Mouse (Mus musculus): ENCODE results near the gene 4933402J07Rik. TPM values are rescaled to one million over a fixed set of nuclear protein-coding genes. Genes with fewer than 3 reads are reported as not detected.

Gene 4933402J07Rik
- polyA plus RNA-seq, 1 experiment: not detected

- no peaks in the 10 kb centered on the region for H3K36me3 ChIP-seq (ENCODE audit: control insufficient read depth, insufficient read depth, low read length)
- H3K4me3 ChIP-seq (ENCODE audit: insufficient read depth, low read depth, low read length): no peak overlapping the region; the same call in 1 of the 2 replicates
These were observed 7.2 kb downstream of the 4933402J07Rik start for GRCm38 (mm10) chr8:87570880-87571279.

DNA sequence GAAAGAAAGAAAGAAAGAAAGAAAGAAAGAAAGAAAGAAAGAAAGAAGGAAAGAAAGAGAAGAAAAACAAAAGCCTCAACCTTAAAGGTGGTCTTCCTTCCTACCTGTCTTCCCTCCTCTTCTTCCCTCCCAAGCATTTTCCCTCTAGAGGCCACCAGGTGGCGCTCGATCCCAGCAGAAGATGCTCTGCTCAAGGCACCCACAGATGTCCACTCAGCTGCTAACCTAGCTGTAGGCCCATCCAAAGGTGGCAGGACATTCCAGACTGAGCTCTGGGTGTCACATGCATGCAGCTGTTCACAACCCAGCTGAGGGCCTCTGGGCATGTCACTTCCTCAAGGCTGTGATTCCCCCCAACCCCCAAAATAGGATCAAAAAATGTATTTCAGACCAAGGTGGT is 30.6 kb downstream of the 4933402J07Rik start:
- Histone ChIP-seq H3K27me3 (replicated peaks; ENCODE audit: control insufficient read depth, insufficient read depth, low read length) (no peaks in the 10 kb centered on the region), H3K27ac (ENCODE audit: insufficient read depth, low read depth, low read length) (no peak overlapping the region), H3K36me3 (ENCODE audit: control insufficient read depth, insufficient read depth, low read length) (no peaks in the 10 kb centered on the region), H3K4me3 (ENCODE audit: insufficient read depth, low read depth, low read length) (no peak overlapping the region), H3K4me1 (ENCODE audit: control insufficient read depth, insufficient read depth, low read length) (no peaks in the 10 kb centered on the region)
- TF ChIP-seq POLR2A (IDR thresholded peaks at IDR 0.05; ENCODE audit: low read depth, low read length): no peak
- peak; percentile 78 for TF ChIP-seq CTCF (conservative IDR thresholded peaks at IDR 0.05; ENCODE audit: insufficient read depth, insufficient read length, low read depth, low read length)
- 0% methylated on average over 2 of the region's 2 CpGs for WGBS
- peak; percentile 56 for DNase-seq

More at GRCm38 (mm10) chr8:87570880-87571279, 7.2 kb downstream of the 4933402J07Rik start:
- Histone ChIP-seq H3K4me1 (ENCODE audit: control insufficient read depth, insufficient read depth, low read length) (no peaks in the 10 kb centered on the region), H3K27me3 (replicated peaks; ENCODE audit: control insufficient read depth, insufficient read depth, low read length) (no peaks in the 10 kb centered on the region), H3K27ac (ENCODE audit: insufficient read depth, low read depth, low read length) (no peak overlapping the region)
- 7% methylated on average over 7 of the region's 7 CpGs for WGBS
- TF ChIP-seq POLR2A (IDR thresholded peaks at IDR 0.05; ENCODE audit: low read depth, low read length): no peak
- no peak for DNase-seq

- DNase-seq: no peak
- Histone ChIP-seq H3K4me1 (ENCODE audit: control insufficient read depth, insufficient read depth, low read length) (no peaks in the 10 kb centered on the region), H3K4me3 (ENCODE audit: insufficient read depth, low read depth, low read length) (no peak overlapping the region), H3K27me3 (replicated peaks; ENCODE audit: control insufficient read depth, insufficient read depth, low read length) (no peaks in the 10 kb centered on the region), H3K36me3 (ENCODE audit: control insufficient read depth, insufficient read depth, low read length) (no peaks in the 10 kb centered on the region), H3K27ac (ENCODE audit: insufficient read depth, low read depth, low read length) (no peak overlapping the region)
- WGBS: 76% methylated on average over 2 of the region's 2 CpGs
- no peak for TF ChIP-seq POLR2A (IDR thresholded peaks at IDR 0.05; ENCODE audit: low read depth, low read length)
- TF ChIP-seq CTCF (conservative IDR thresholded peaks at IDR 0.05; ENCODE audit: insufficient read depth, insufficient read length, low read depth, low read length): no peak
These were observed 39.1 kb downstream of the 4933402J07Rik start for GRCm38 (mm10) chr8:87602731-87603130.

- Histone ChIP-seq H3K36me3 (ENCODE audit: control insufficient read depth, insufficient read depth, low read length) (no peaks in the 10 kb centered on the region), H3K4me3 (ENCODE audit: insufficient read depth, low read depth, low read length) (no peak overlapping the region), H3K4me1 (ENCODE audit: control insufficient read depth, insufficient read depth, low read length) (no peaks in the 10 kb centered on the region), H3K27me3 (replicated peaks; ENCODE audit: control insufficient read depth, insufficient read depth, low read length) (no peaks in the 10 kb centered on the region), H3K27ac (ENCODE audit: insufficient read depth, low read depth, low read length) (no peak overlapping the region)
- no peak for DNase-seq
- WGBS: 60% methylated on average over 7 of the region's 7 CpGs
- no peak for TF ChIP-seq CTCF (conservative IDR thresholded peaks at IDR 0.05; ENCODE audit: insufficient read depth, insufficient read length, low read depth, low read length)
- no peak for TF ChIP-seq POLR2A (IDR thresholded peaks at IDR 0.05; ENCODE audit: low read depth, low read length)
These were observed 45.5 kb downstream of the 4933402J07Rik start for GRCm38 (mm10) chr8:87609110-87609509.

GRCm38 (mm10) chr8:87609651-87610192 is 46.1 kb downstream of the 4933402J07Rik start:
- no peaks in the 10 kb centered on the region for H3K4me1 ChIP-seq (ENCODE audit: control insufficient read depth, insufficient read depth, low read length)
- no peak for DNase-seq
- no peaks in the 10 kb centered on the region for H3K36me3 ChIP-seq (ENCODE audit: control insufficient read depth, insufficient read depth, low read length)
- 89% methylated on average over 4 of the region's 4 CpGs for WGBS
- no peaks in the 10 kb centered on the region for H3K27me3 ChIP-seq (replicated peaks; ENCODE audit: control insufficient read depth, insufficient read depth, low read length)
- H3K4me3 ChIP-seq (ENCODE audit: insufficient read depth, low read depth, low read length): no peak overlapping the region
- TF ChIP-seq POLR2A (IDR thresholded peaks at IDR 0.05; ENCODE audit: low read depth, low read length) (no peak), CTCF (conservative IDR thresholded peaks at IDR 0.05; ENCODE audit: insufficient read depth, insufficient read length, low read depth, low read length) (no peak)
- H3K27ac ChIP-seq (ENCODE audit: insufficient read depth, low read depth, low read length): no peak overlapping the region

GRCm38 (mm10) chr8:87613701-87614100 is 50.0 kb downstream of the 4933402J07Rik start:
- no peak overlapping the region for H3K4me3 ChIP-seq (ENCODE audit: insufficient read depth, low read depth, low read length)
- no peaks in the 10 kb centered on the region for H3K36me3 ChIP-seq (ENCODE audit: control insufficient read depth, insufficient read depth, low read length)
- H3K27ac ChIP-seq (ENCODE audit: insufficient read depth, low read depth, low read length): no peak overlapping the region
- TF ChIP-seq CTCF (conservative IDR thresholded peaks at IDR 0.05; ENCODE audit: insufficient read depth, insufficient read length, low read depth, low read length) (no peak), POLR2A (IDR thresholded peaks at IDR 0.05; ENCODE audit: low read depth, low read length) (no peak)
- H3K27me3 ChIP-seq (replicated peaks; ENCODE audit: control insufficient read depth, insufficient read depth, low read length): no peaks in the 10 kb centered on the region
- WGBS: 100% methylated on average over 1 of the region's 1 CpGs
- DNase-seq: no peak
- no peaks in the 10 kb centered on the region for H3K4me1 ChIP-seq (ENCODE audit: control insufficient read depth, insufficient read depth, low read length)

DNA sequence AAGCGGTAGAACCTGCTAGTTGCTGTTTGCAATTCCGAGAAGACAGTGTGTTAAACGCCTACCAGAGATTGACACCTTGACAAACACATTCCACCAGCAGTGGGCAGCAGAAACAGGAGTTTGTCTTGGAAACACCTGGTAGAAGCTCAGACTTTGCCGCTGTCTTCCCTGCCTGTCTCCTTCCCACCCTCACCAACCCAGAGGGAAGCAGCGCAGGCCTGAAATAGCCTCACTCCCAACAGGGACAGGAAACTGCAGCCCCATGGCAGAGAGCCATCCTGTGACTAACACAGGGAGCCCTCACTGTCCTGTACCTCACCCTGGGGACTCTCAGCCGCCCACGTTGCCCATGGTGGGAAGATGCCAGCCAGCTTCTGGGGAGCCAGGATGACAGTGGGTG is 55.5 kb downstream of the 4933402J07Rik start:
- no peaks in the 10 kb centered on the region for H3K27me3 ChIP-seq (replicated peaks; ENCODE audit: control insufficient read depth, insufficient read depth, low read length)
- H3K27ac ChIP-seq (ENCODE audit: insufficient read depth, low read depth, low read length): no peak overlapping the region
- TF ChIP-seq POLR2A (IDR thresholded peaks at IDR 0.05; ENCODE audit: low read depth, low read length): no peak
- no peak for TF ChIP-seq CTCF (conservative IDR thresholded peaks at IDR 0.05; ENCODE audit: insufficient read depth, insufficient read length, low read depth, low read length)
- H3K36me3 ChIP-seq (ENCODE audit: control insufficient read depth, insufficient read depth, low read length): no peaks in the 10 kb centered on the region
- H3K4me1 ChIP-seq (ENCODE audit: control insufficient read depth, insufficient read depth, low read length): no peaks in the 10 kb centered on the region
- H3K4me3 ChIP-seq (ENCODE audit: insufficient read depth, low read depth, low read length): no peak overlapping the region
- no peak for DNase-seq
- WGBS: 48% methylated on average over 7 of the region's 7 CpGs
